Mouse (Mus musculus): ENCODE results near the gene Gm17631.

GRCm38 (mm10) chr6:129882525-129882924, 20.1 kb downstream of the Gm17631 start:
- TF ChIP-seq CTCF (IDR thresholded peaks at IDR 0.05; ENCODE audit: low read depth) (no peak), EP300 (IDR thresholded peaks at IDR 0.05; ENCODE audit: low read depth) (no peak)

All from heart, postnatal 0 days (tissue).